Mouse (Mus musculus): ENCODE data around the gene Khk. TPM values are rescaled to one million over a fixed set of nuclear protein-coding genes. Genes with fewer than 3 reads are reported as not detected.

The Khk gene
- polyA plus RNA-seq, 1 experiment from 2014 or later = 6.8 TPM

DNA sequence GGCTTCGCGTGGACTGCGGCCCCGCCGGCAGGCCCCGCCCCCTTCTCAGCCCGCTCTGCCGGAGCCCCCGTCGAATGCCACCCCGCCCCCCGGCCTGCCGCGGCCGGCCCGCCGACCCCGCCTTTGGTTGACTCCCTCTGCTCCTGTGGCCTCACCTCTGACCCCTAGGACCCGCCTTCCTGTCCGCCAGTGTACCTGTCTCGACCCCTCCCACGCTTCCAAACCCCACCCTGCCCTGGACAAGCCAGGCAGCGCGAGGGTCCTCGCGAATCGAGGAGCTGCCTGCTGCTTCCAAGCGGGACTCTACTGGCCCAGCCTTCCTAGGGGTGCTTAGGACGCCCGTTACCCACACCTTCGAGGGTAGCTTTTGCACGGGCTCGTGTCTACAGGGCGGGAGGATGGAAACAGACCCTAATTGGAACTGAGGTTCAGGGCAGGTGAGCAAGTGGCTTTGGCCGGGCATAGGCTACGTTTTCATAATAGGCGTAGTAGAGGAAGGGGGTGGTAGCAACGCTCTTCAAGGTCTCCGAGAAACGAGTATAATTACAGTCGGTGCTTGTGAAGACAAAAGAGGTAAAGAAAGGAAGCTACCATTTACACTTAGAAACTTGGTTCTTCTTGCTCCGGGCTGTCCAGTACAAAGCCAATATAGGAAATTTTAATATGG is 32.0 kb upstream of the Khk start:
- peak; percentile 37 for ATAC-seq
- Histone ChIP-seq H3K9me3 (no peaks in the 10 kb centered on the region), H3K4me1 (replicated peaks) (peaks cover 25% of the 10 kb centered on the region), H3K4me2 (replicated peaks) (peak overlapping the region; percentile 64), H3K9ac (replicated peaks) (peak overlapping the region; percentile 86), H3K27me3 (no peaks in the 10 kb centered on the region), H3K27ac (peak overlapping the region; percentile 96), H3K4me3 (replicated peaks) (peak overlapping the region; percentile 77), H3K36me3 (peaks cover 37% of the 10 kb centered on the region)
- 1% methylated on average over 31 of the region's 42 CpGs for WGBS

DNA sequence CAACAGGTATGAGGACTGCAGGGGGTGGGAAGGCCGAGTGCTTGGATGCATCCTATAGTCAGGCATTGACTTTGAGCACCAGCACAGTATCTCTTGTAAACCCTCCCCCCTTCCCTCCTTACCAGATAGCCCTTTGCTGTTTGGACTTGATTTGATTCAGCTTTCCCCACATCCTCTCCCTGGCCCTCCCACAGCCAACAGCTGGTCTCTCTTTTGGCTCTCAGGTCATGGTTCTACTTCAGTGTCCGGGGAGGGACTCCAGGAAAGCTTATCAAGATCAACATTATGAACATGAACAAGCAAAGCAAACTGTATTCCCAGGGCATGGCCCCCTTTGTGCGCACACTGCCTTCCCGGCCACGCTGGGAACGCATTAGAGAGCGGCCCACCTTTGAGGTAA is 30.9 kb upstream of the Khk start:
- no peaks in the 10 kb centered on the region for H3K27me3 ChIP-seq
- H3K4me1 ChIP-seq (replicated peaks) = peaks cover 25% of the 10 kb centered on the region
- H3K4me3 ChIP-seq (replicated peaks) = peak overlapping the region; percentile 77
- no peak overlapping the region for H3K27ac ChIP-seq
- 87% methylated on average over 7 of the region's 7 CpGs for WGBS
- H3K4me2 ChIP-seq (replicated peaks) = peak overlapping the region; percentile 64
- H3K9ac ChIP-seq (replicated peaks) = peak overlapping the region; percentile 86
- no peak for ATAC-seq
- peaks cover 49% of the 10 kb centered on the region for H3K36me3 ChIP-seq
- no peaks in the 10 kb centered on the region for H3K9me3 ChIP-seq

DNA sequence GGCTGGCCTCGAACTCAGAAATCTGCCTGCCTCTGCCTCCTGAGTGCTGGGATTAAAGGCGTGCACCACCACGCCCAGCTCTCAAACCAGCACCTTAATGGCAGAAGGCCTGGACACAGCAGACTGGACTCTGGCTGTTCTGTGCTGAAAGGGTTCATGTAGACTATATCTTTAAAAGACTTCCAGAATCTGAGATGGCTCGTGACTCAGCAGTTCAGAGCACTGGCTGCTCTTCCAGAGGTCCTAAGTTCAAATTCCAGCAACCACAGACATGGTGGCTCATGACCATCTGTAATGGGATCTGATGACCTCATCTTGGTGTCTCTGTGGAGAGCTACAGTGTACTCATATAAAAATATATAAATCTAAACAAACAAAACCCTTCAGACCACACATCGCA is 19.4 kb upstream of the Khk start:
- peaks cover 22% of the 10 kb centered on the region for H3K4me1 ChIP-seq (replicated peaks)
- 96% methylated on average over 5 of the region's 5 CpGs for WGBS
- no peaks in the 10 kb centered on the region for H3K27me3 ChIP-seq
- H3K9ac ChIP-seq (replicated peaks) = no peak overlapping the region
- H3K9me3 ChIP-seq = no peaks in the 10 kb centered on the region
- H3K36me3 ChIP-seq = peaks cover 75% of the 10 kb centered on the region
- no peak overlapping the region for H3K27ac ChIP-seq
- ATAC-seq = no peak
- H3K4me2 ChIP-seq (replicated peaks) = no peak overlapping the region
- H3K4me3 ChIP-seq (replicated peaks) = no peak overlapping the region

DNA sequence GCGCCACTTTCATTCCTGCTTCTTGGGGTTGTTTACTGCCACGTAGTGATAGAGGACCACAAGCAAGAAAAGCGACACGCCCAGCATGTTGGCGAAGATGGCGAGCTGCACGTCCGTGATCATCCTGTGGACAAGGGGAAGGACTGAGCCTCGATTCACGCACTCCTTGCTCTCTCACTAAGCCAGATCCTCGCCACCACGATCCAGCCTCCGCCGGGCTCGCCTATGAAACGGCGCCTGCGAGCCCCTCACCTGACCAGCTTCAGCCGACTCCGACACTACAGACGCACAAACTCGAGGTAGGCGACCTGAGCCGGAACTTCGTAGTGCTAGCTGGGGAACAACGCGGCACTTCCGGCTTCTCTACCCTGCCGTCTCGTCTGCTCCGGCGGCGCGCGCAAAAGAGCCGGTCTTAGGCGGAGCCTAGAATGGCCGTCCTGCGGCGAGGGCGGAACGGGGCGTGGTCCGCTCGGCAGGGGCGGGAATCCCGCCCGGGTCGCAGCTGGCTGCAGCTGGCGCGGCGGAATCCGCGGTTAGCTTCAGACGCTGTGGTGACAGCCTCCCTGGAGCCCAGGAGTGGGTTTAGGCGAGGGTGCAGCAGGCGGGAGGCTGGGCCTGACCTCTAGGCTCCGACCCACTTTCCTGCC is 13.7 kb upstream of the Khk start, which contains the start of gene Ost4:
Ost4 (minus strand) TSS at position 376 of the 647 bp plus-strand sequence.
- peaks cover 37% of the 10 kb centered on the region for H3K36me3 ChIP-seq
- H3K9ac ChIP-seq (replicated peaks) = peak within 1 kb of the TSS; percentile 81
- no peaks in the 10 kb centered on the region for H3K9me3 ChIP-seq
- H3K4me2 ChIP-seq (replicated peaks) = peak within 1 kb of the TSS; percentile 93
- H3K27ac ChIP-seq = peak within 1 kb of the TSS; percentile 81
- no peaks in the 10 kb centered on the region for H3K27me3 ChIP-seq
- ATAC-seq = peak; percentile 96
- WGBS = under 1% methylated on average over 58 of the region's 58 CpGs
- peak within 1 kb of the TSS; percentile 74 for H3K4me3 ChIP-seq (replicated peaks)
- peaks cover 43% of the 10 kb centered on the region for H3K4me1 ChIP-seq (replicated peaks)

DNA sequence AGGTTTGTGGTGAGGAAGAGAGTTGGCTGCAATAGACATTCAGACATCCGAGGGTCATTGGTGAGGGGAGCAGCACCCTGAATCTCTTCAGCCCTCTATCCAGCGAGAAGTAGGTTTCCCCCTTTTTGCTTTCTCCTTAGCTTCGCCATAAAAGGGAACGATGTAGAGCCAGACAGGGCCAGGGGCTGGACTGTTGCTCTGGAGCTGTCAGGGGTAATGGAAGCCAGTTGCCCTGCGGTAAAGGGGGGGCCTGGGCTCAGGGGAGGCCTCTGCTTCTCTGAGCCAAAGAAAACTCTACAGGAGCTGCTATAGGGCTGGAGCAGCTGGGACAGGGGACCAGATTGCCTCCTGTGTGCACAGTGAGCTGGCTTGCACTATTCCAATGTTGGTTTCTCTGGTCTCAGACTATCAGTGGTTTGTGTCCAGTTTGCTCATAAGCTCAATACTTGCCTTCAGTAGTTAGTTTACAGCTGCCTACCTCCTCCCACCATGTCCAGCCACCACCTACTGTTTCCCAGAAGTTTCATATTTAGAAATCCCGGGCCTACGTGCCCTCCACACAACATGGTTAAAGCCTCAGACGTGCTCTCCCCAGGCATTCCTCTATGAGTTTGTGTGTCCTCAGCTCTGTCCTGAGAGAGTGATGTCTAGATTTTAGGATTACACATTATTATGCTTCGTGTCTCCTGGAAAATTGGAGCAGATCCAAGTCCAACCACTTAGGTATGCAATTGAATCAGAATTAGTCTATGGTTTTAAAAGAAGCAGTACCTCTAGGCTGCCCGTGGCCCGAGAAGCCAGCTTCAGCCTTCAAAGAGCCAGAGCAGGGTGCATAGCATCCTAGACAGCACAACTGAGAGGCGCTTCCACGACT is 12.6 kb upstream of the Khk start:
- H3K4me1 ChIP-seq (replicated peaks) = peaks cover 54% of the 10 kb centered on the region
- H3K9me3 ChIP-seq = no peaks in the 10 kb centered on the region
- peaks cover 25% of the 10 kb centered on the region for H3K36me3 ChIP-seq
- whole genome bisulfite sequencing = 58% methylated on average over 13 of the region's 13 CpGs
- H3K9ac ChIP-seq (replicated peaks) = peak overlapping the region; percentile 81; the same call in 1 of the 2 replicates
- 0 out of 2 replicates have a peak overlapping the region, but pooled peaks have one; percentile 81 for H3K27ac ChIP-seq
- H3K27me3 ChIP-seq = no peaks in the 10 kb centered on the region
- H3K4me2 ChIP-seq (replicated peaks) = peak overlapping the region; percentile 93
- peak overlapping the region; percentile 74 for H3K4me3 ChIP-seq (replicated peaks)
- peak; percentile 6; the same call in 1 of the 2 replicates for ATAC-seq

DNA sequence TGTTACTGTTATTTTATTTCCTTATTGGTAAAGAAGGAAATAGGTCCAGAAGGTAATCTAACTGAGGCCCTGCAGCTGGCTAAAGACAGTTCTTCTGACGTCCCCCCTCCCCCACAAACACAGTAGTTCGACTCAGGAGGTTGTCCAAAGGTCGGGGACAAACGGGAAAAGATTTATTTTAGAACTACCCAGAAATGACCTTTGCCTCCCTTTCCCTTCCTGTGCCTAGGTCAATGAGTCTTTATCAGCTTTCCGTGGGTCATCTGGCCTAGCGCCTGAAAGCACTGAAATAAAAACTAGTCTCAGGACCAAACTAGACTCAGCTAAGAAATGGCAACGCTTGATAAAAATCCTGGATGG is 12.0 kb upstream of the Khk start:
- H3K27me3 ChIP-seq = no peaks in the 10 kb centered on the region
- 69% methylated on average over 7 of the region's 7 CpGs for WGBS
- no peak overlapping the region for H3K4me3 ChIP-seq (replicated peaks)
- H3K9me3 ChIP-seq = no peaks in the 10 kb centered on the region
- no peak overlapping the region for H3K27ac ChIP-seq
- H3K36me3 ChIP-seq = peaks cover 19% of the 10 kb centered on the region
- H3K4me1 ChIP-seq (replicated peaks) = peaks cover 58% of the 10 kb centered on the region
- H3K9ac ChIP-seq (replicated peaks) = no peak overlapping the region
- H3K4me2 ChIP-seq (replicated peaks) = no peak overlapping the region
- no peak for ATAC-seq

DNA sequence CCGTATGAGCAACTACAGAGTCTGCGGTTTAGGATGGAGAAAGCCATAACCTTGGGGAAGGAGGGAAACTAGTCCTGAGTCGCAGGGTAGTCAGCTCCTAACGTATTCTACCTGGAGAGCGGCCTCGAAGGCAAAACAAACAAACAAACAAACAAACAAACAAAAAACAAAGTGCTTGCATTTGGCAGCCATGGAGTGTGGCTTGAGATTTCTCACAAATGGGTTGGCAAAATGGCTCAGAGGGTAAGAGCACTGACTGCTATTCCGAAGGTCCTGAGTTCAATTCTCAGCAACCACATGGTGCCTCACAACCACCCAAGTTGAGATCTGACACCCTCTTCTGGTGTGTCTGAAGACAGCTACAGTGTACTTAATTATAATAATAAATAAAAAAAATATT is 11.4 kb upstream of the Khk start:
- Histone ChIP-seq H3K27me3 (no peaks in the 10 kb centered on the region), H3K4me2 (replicated peaks) (no peak overlapping the region), H3K4me3 (replicated peaks) (no peak overlapping the region), H3K9ac (replicated peaks) (no peak overlapping the region), H3K9me3 (no peaks in the 10 kb centered on the region), H3K36me3 (peaks cover 13% of the 10 kb centered on the region), H3K4me1 (replicated peaks) (peaks cover 56% of the 10 kb centered on the region), H3K27ac (no peak overlapping the region)
- WGBS = 87% methylated on average over 7 of the region's 7 CpGs
- no peak for ATAC-seq

DNA sequence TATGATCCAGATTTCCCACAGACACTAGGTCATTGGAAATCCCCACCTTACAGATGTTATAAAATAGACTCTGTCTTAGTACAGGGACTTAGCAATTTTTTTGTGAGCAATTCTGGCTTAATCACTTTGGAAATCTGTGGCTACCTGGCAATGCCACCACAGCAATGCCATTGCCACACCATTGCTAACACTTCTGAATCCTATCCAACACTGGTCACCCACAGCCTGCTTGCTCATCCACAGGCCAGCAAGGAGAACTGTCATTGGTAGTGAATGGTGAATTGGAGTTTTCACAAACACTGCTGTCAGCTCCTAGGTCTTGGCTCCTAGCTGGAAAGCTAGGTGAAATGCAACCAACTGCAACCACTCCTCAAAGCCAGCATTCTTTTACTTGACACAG is 10.8 kb upstream of the Khk start:
- Histone ChIP-seq H3K4me3 (replicated peaks) (no peak overlapping the region), H3K36me3 (peaks cover 7% of the 10 kb centered on the region), H3K4me2 (replicated peaks) (no peak overlapping the region), H3K9me3 (no peaks in the 10 kb centered on the region), H3K4me1 (replicated peaks) (peaks cover 53% of the 10 kb centered on the region), H3K27ac (no peak overlapping the region), H3K27me3 (no peaks in the 10 kb centered on the region), H3K9ac (replicated peaks) (no peak overlapping the region)
- no peak for ATAC-seq

DNA sequence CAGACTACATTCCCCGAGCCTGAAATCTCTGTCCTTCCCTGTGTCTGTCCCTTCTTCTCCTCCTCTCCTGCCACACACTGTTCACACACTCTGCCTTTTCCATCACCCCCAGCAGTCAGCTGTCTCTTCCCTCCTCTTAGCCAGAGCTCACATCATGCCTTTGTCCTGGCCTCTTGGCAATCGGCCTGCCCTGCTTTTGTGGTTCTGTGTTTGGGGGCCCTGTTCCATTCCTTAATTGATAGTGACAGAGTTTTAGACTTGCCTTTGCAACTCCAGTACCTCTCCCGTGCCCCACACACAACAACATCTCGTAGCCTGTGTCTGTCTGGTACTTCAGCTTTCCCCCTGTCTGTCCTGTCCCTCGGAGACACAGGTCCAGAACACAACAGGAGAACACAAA is 9.1 kb upstream of the Khk start:
- H3K4me3 ChIP-seq (replicated peaks) = no peak overlapping the region

DNA sequence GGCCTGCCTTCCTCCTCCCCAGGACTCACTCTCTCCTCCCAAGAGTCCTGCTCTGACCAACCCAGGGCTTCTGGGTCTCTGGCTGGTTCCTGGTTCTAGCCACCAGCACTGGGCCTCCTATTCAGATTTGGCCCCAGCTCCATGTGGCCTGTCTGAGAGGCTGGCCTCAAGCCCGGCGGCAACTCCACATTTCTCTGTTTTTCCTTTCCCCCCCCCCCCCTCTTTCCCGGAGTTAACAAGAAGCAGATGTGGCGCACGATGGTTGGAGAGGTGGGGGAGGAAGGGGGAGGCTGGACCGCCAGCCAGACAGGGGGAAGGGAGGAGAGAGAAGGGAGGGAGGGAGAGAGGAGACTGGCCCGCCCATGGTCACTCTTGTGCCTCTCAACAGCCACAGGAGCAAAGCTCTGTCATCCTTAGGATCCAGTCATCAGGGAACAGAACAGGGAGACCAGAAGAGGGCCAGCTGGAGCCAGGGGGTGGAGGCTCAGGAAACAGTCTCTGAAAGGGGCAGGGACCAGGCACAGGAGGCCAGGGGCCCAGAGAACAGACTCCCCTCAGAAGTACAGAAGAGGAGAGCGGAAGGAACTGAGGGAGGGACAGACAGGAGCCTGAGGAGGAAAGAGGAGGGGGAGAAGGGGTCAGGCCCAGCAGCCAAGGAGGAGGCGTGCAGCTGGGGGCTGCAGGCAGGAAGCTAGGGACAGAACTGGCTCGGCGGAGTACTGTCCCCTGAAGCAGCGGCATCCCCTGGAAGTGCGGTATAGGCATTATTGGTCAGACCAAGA is 8.0 kb upstream of the Khk start, which contains the start of gene Emilin1:
Emilin1 (plus strand) TSS at position 343 of the 782 bp plus-strand sequence.
- Histone ChIP-seq H3K4me1 (replicated peaks) (peaks cover 40% of the 10 kb centered on the region), H3K4me2 (replicated peaks) (peak within 1 kb of the TSS; percentile 9; the same call in 1 of the 2 replicates), H3K4me3 (replicated peaks) (no peak within 1 kb of the TSS), H3K27me3 (no peaks in the 10 kb centered on the region), H3K27ac (peak within 1 kb of the TSS; percentile 61), H3K36me3 (no peaks in the 10 kb centered on the region), H3K9ac (replicated peaks) (peak within 1 kb of the TSS; percentile 26; the same call in 1 of the 2 replicates), H3K9me3 (no peaks in the 10 kb centered on the region)
- 26% methylated on average over 13 of the region's 13 CpGs for WGBS
- 0 out of 2 replicates have a peak, but pooled peaks have one; percentile 6 for ATAC-seq

More for the DNA sequence above, 9.1 kb upstream of the Khk start:
- H3K27me3 ChIP-seq = no peaks in the 10 kb centered on the region
- WGBS = 50% methylated on average over 5 of the region's 5 CpGs
- no peak for ATAC-seq
- H3K9me3 ChIP-seq = no peaks in the 10 kb centered on the region
- no peak overlapping the region for H3K9ac ChIP-seq (replicated peaks)
- peaks cover 44% of the 10 kb centered on the region for H3K4me1 ChIP-seq (replicated peaks)
- no peak overlapping the region for H3K4me2 ChIP-seq (replicated peaks)
- peak overlapping the region; percentile 61 for H3K27ac ChIP-seq
- no peaks in the 10 kb centered on the region for H3K36me3 ChIP-seq

DNA sequence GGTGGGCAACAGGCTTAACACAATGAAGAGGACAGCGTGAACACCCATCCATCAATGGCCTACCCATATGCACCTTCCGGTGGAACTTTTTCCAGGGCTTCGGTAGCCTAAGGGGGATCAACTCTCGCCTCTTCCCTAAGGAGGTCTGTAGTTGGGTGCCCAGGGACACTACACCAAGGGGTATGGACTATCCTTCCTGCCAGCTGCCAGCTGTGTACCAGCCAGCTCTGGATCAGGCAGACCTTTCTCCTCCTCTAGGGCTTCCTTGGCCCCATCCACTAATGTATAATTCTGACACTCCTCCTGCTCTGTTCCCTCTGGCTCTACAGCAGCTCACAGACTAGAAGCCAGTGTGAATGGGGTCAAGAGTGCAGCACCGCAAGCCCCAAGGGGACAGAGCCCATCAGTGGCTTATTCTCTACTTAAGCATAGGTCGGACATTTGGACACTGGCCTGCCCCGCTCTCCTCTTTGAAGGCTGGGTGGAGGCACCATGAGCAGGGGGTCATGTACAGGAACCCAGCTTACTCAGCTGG is 7.1 kb upstream of the Khk start:
- H3K27ac ChIP-seq = peak overlapping the region; percentile 61; the same call in 1 of the 2 replicates
- ATAC-seq = no peak
- H3K4me2 ChIP-seq (replicated peaks) = 0 out of 2 replicates have a peak overlapping the region, but pooled peaks have one; percentile 9
- WGBS = 91% methylated on average over 7 of the region's 7 CpGs
- peaks cover 32% of the 10 kb centered on the region for H3K4me1 ChIP-seq (replicated peaks)
- no peak overlapping the region for H3K9ac ChIP-seq (replicated peaks)
- H3K27me3 ChIP-seq = no peaks in the 10 kb centered on the region
- no peaks in the 10 kb centered on the region for H3K36me3 ChIP-seq
- H3K4me3 ChIP-seq (replicated peaks) = no peak overlapping the region
- H3K9me3 ChIP-seq = no peaks in the 10 kb centered on the region
